Mouse (Mus musculus) embryonic stem cell, embryonic (primary cell): ENCODE measurements around the gene Carns1.

ENCODE experiments used
- CTCF ChIA-PET, 4 experiments: fragments of 300-600 bp in 2 of 4; fragments of 350-600 bp in 2 of 4; sonication (Branson Sonifier 250); formaldehyde crosslinking; loops; one replicate each; lab custom pipeline; 2022; ENCODE audit warnings: inconsistent platforms in 2 of 4; lab: Charles Lee
- POLR2A ChIA-PET, 4 experiments: fragments of 300-600 bp in 2 of 4; fragments of 350-600 bp in 2 of 4; sonication (Branson Sonifier 250); formaldehyde crosslinking; loops; one replicate each; lab custom pipeline; 2022; ENCODE audit warnings: antibody characterized with exemption in 4 of 4, inconsistent platforms in 1 of 4; lab: Charles Lee

Gene Carns1

DNA sequence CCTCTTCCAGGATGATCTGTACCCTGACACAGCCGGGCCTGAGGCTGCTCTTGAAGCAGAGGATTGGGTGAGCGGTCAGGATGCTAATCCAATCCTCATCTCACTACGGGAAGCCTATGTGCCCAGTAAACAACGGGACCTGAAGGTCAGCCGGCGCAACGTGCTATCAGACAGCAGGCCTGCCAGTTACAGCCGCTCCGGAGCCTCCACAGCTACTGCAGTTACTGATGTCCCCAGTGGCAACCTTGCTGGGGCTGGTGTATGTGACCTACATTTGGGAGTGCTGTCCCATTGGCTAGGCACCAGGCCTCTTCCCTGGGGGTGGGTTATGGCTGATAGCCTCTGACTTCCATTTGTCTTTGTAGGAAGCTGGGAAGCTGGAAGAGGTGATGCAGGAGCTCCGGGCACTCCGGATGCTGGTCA lies 22.0 kb downstream of the Carns1 start, which contains the start of gene Ptprcap:
Ptprcap (plus strand) TSS at position 373 of the 423 bp plus-strand sequence.
- ChIA-PET POLR2A (interaction anchor here (0.7 to 4.1 kb wide), 15 partner anchors 8 to 111 kb away, joined by 3 to 20 read pairs (median 6); partner anchors contain the start of genes Rps6kb2 (in 3 of the 4), Cdk2ap2 (in 1 of the 4), Ppp1ca (in 1 of the 4) and Rad9a (in 1 of the 4)), CTCF (interaction anchor here in 1 of 4 experiments (0.7 kb wide), 2 partner anchors 15 to 39 kb away, joined by 3 to 4 read pairs; no protein-coding TSS in a partner anchor)

DNA sequence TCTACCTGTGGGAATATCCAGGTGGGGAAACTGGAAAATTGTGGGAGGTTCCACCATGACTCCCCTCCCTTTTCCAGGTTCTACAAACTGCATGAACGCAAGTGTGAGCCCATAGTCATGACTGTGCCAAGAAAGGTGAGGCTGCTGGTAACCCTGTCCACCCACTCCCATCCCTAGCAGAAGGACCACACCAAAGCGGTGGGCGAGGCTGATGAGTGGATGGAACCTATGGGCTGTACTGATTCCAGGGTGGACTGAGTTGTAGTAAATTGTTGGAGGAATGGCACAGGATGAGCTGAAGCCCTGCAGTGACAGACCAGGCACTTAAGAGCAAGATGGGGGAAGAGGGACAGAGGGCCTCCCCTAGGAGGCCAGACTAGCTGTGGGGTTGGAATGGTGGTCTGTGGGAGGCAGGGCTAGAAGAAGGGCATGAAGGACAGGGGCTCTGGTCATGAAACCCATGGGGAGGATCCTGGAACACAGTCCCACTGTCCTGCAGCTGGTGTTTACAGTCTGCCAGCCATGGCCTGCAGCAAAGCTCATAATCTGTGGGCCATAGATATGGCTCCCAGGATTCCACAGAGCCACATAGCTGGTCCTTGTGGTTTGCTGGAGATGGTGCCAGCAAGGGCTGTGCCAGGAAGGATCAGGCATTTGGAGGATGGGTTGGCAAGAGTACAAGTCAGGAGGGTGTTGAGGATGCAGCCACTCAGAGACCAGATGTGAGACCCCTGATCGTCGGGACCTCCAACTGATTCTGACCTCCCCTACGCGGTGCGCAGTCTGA lies 22.6 kb downstream of the Carns1 start:
- CTCF ChIA-PET = interaction anchor here in 2 of 4 experiments (0.6 to 0.7 kb wide), 2 partner anchors 14 to 101 kb away, joined by 3 to 4 read pairs; no protein-coding TSS in a partner anchor
- POLR2A ChIA-PET = interaction anchor here (0.5 to 4.1 kb wide), 21 partner anchors 10 to 315 kb away, joined by 3 to 17 read pairs (median 4); partner anchors contain the start of genes Rps6kb2 (in 3 of the 4), Aip (in 1 of the 4), Ppp1ca (in 1 of the 4) and Rad9a (in 1 of the 4)

DNA sequence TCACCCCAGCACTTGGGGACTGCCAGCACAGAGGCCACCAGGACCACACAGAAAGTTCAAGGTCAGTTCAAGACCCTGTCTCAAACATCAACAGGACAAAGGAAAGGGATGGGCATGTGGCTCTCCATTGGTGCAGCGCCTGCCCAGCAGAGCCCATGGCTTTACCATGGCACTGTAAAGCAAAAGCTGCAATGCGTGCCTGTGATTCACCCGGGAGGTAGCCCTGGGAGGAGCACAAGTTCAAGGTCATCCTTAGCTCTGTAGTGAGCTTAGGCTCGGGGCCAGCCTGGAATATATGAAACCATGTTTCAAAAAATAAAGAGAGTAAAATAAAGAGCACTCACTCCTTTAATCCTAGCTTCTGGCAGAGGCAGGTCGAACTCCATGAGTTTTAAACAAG lies 23.4 kb downstream of the Carns1 start:
- ChIA-PET POLR2A (interaction anchor here in 3 of 4 experiments (0.5 to 2.8 kb wide), 18 partner anchors 8 to 315 kb away, joined by 3 to 15 read pairs (median 4); partner anchors contain the start of genes Rps6kb2 (in 3 of the 3) and Aip (in 1 of the 3)), CTCF (interaction anchor here in 1 of 4 experiments (0.6 kb wide), 1 partner anchor 100 kb away, joined by 3 read pairs; no protein-coding TSS in a partner anchor)

DNA sequence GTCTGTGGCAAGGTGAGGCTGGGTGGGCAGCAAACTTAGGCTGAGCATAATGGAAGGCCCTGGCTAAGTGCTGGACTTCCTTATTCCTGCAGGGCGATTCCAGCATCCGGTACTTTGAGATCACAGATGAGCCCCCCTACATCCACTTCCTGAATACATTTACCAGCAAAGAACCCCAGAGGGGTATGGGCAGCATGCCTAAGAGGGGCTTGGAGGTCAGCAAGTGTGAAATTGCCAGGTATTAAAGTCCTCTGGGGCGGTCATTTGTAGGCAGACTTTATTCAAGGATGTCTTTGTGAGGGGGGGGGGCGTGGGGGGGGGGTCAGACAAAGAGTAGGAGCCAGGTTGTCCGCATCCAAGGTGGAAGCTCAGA lies 23.8 kb downstream of the Carns1 start:
- ChIA-PET POLR2A (interaction anchor here in 3 of 4 experiments (0.6 to 2.8 kb wide), 21 partner anchors 8 to 55 kb away, joined by 3 to 15 read pairs (median 4); partner anchors contain the start of genes Rps6kb2 (in 3 of the 3), Aip (in 1 of the 3) and Cdk2ap2 (in 1 of the 3)), CTCF (no interaction called here)

DNA sequence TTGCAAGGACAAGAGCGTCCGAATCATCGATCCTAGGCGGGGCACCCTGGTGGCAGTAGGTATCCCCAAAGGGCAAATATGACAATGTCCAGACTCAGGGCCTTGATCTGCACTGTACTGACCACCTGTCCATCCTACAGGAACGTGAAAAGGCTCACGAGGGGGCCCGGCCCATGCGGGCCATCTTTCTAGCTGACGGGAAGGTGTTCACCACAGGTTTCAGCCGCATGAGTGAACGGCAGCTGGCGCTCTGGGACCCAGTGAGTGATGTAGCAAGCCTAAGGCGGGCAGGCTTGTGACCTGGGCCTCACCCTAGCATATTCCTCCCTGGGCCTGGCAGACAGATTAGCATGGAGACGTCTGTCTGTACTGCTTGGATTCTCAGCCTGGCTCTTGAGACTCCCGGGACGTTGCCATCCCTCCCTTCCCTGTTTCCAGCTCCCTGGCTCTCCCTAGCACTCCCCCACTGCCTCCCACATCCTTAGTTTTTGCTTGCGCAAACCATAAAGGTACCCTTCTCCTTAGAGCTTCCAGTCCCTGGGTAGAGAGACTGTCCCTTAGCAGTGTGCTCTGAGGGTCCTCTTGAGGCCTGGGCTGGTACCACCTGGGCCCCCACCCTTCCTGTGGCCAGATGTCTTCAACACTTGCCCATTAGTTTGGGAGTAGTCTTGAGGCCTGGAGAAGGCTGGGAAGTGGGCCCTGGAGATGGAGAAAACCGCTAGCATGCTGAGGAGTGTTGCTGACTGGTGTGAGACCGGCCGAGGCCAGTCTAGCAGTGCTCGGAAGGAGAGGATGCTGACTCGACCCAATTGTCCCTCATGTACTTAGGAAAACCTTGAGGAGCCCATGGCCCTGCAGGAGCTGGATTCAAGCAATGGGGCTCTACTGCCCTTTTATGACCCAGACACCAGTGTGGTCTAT lies 24.5 kb downstream of the Carns1 start:
- CTCF ChIA-PET = no interaction called here
- POLR2A ChIA-PET = interaction anchor here in 3 of 4 experiments (0.5 to 2.8 kb wide), 25 partner anchors 9 to 96 kb away, joined by 3 to 15 read pairs (median 3); partner anchors contain the start of genes Ppp1ca (in 2 of the 3), Rad9a (in 2 of the 3), Rps6kb2 (in 2 of the 3) and Aip (in 1 of the 3)

DNA sequence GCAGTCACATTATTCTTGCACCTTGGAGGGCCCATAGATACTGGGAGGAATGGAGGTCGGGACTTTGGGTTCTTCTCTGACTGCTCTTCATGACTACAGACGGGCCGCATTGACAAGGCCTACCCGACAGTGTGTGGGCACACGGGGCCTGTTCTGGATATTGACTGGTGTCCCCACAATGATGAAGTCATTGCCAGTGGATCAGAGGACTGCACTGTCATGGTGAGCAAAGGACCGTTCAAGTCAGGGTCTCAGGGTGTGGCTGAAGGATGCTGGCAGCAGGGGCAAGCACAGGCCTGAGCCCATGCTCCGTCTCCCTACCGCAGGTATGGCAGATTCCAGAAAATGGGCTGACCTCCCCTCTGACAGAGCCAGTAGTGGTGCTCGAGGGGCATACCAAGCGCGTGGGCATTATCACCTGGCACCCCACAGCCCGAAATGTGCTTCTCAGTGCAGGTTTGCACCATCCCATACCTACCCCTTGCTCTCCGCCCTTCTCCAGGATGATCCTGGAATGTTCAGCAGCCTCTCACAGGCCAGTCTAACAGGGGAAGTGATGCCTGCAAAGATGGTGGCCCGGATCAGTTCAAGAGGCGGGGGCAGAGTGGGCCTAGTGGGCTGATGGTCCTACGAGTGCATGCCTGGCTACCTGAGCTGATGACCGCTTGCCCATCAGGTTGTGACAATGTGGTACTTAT lies 25.4 kb downstream of the Carns1 start:
- CTCF ChIA-PET = no interaction called here
- POLR2A ChIA-PET = interaction anchor here in 3 of 4 experiments (0.5 to 2.8 kb wide), 17 partner anchors 8 to 95 kb away, joined by 3 to 15 read pairs (median 4); partner anchors contain the start of genes Cdk2ap2 (in 2 of the 3), Ppp1ca (in 2 of the 3), Rad9a (in 2 of the 3) and Rps6kb2 (in 2 of the 3)

DNA sequence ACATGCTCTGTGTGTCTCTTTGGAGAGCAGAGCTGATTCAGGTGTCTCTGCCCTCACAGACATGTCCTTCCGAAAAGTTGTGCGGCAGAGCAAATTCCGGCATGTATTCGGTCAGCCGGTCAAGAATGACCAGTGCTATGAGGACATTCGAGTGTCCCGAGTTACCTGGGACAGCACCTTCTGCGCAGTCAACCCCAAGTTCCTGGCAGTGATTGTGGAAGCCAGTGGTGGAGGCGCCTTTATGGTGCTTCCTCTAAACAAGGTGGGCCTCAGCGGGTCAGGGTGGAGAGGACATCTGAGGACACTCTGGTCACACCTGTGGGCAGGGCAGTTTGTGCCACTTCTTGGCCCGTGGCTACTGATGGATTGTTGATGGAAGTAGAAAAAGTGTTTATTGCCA lies 26.0 kb downstream of the Carns1 start:
- CTCF ChIA-PET = no interaction called here
- POLR2A ChIA-PET = interaction anchor here in 3 of 4 experiments (0.6 to 1.2 kb wide), 11 partner anchors 13 to 203 kb away, joined by 3 to 8 read pairs (median 4); partner anchors contain the start of genes Rps6kb2 (in 2 of the 3) and Cdk2ap2 (in 1 of the 3)

DNA sequence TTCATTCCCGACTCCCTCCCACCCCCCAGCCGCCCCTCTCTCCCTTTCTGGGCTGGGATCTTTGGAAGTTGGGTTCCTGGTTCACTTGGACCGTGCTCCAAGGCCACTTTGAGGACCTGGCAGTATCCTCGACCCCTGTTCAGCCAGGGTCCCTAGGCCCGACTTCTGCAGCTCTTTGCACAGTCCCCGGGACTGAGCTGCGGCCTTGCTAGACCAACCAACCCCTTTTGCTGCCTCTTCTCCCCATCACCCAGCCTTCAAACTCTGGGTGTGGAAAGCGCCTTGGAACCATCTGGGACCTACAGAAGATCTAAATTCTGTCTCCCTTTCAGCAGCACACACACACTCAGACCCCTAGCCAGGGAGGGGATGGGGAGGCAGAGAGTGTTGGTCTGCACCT lies 26.5 kb downstream of the Carns1 start:
- CTCF ChIA-PET = no interaction called here
- POLR2A ChIA-PET = interaction anchor here in 3 of 4 experiments (0.6 to 1.2 kb wide), 13 partner anchors 13 to 203 kb away, joined by 3 to 8 read pairs (median 3); partner anchors contain the start of genes Rps6kb2 (in 2 of the 3) and Cdk2ap2 (in 1 of the 3)

DNA sequence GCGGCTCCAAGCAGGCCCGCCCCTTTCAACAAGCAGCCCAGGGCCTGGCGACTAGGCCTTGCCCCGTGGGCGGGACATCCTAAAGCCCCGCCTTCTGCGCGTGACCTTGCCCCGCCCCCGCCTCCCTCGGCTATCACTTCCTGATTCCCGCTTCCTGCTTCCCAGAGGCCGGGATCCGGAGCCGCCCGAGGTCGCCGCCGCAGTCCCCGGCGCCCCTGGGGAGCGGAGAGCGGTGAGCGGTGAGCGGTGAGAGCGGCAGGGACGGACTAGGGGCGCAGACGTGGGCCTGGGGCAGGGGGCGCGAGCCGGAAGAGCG lies 26.8 kb downstream of the Carns1 start, which contains the start of gene Coro1b:
Coro1b (plus strand) TSS at position 129 of the 316 bp plus-strand sequence.
- ChIA-PET POLR2A (interaction anchor here in 3 of 4 experiments (0.6 to 1.2 kb wide), 12 partner anchors 14 to 202 kb away, joined by 3 to 8 read pairs (median 4); partner anchors contain the start of genes Rps6kb2 (in 2 of the 3) and Cdk2ap2 (in 1 of the 3)), CTCF (no interaction called here)

DNA sequence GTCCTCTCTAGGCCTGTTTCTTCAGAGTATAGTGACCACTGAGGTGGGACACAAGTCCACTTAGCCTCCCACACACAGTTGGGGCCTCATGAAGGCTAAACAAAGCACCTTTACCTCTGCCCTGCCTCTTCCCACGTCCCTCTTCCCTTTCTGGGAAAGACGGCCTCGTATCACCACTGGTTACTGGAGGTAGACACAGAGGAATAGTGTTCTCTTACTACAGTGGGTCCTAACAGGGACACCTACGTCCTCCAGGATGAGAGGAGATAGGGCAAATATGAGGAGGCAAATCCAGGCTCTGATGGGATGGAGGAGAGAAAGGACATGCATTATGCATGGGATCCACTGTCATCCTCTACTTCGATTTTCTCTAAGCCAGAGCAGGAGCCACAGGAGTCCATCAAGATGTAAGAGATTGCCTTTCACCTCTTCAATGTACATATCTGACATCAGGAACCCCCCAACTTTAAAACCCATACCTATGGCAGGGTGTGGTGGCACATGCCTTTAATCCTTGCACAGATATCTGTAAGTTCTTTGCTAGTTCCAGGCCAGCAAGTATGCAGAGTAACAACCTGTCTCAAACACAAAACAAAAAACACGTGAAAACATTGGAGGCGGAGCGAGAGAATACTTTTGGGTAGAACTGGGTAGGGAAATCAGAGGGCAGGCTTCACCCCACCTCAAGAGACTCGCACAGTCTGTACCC lies 27.3 kb downstream of the Carns1 start:
- ChIA-PET CTCF (interaction anchor here in 1 of 4 experiments (1.1 kb wide), 1 partner anchor 59 kb away, joined by 3 read pairs; no protein-coding TSS in a partner anchor), POLR2A (interaction anchor here in 3 of 4 experiments (0.6 to 1.9 kb wide), 15 partner anchors 8 to 53 kb away, joined by 3 to 7 read pairs (median 4); partner anchors contain the start of genes Cdk2ap2 (in 2 of the 3) and Ppp1ca (in 2 of the 3))

DNA sequence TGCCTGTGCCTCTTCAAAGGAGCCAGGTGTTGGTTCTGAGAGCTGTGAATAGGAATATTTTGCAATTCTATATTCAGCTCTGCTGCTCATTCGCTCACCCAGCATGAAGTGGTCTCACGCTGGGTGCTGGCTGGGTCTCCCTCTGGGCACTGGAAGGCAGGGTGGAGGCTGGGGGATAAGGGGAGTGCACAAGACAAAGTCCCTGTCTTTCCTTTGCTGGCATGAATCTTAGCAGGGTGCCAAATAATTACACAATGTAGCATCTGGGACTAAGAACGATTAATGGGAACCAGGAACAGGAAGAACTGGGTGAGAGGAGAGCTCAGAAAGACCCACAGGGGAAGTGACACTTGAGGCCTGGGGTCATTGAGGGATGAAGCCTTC lies 28.3 kb downstream of the Carns1 start:
- POLR2A ChIA-PET = interaction anchor here (0.6 to 1.9 kb wide), 15 partner anchors 9 to 100 kb away, joined by 3 to 7 read pairs (median 4); partner anchors contain the start of genes Cdk2ap2 (in 2 of the 4) and Ppp1ca (in 2 of the 4)
- CTCF ChIA-PET = interaction anchor here in 3 of 4 experiments (0.6 to 1.1 kb wide), 3 partner anchors 22 to 428 kb away, joined by 3 read pairs; no protein-coding TSS in a partner anchor

DNA sequence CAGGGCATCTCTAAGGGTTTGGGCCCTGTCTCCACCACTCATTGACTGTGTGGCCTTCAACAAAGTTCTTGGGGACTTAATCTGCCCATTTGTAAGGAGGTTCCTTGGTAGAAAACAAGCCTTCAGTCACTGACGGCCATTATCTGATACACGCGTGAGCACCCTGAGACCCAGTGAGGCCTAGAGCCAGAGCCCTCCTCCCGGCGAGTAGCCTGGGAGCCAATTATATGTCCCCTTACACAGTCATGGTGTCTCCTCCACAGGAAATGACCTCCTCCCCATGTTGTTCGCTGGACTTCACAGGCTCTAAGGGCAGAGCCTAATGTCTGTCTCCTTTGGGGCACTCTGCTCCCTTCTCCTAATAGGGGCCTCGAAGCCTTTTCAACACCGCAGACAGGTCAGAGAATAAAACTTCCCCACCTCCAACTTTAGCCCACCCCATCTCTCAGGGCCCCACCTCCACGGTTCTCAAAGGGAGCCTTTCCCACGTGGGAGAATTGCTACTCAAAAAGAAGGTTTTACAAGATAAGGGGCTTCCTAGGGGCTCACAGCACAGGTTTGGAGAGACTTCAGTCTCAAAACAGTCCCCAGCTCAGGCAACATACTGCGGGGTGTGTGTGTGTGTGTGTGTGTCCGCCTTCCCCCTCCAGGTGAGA lies 28.8 kb downstream of the Carns1 start:
- CTCF ChIA-PET = interaction anchor here in 3 of 4 experiments (0.6 to 1.1 kb wide), 3 partner anchors 21 to 428 kb away, joined by 3 read pairs; no protein-coding TSS in a partner anchor
- POLR2A ChIA-PET = interaction anchor here in 3 of 4 experiments (0.6 to 1.9 kb wide), 12 partner anchors 8 to 49 kb away, joined by 3 to 7 read pairs (median 5); partner anchors contain the start of genes Cdk2ap2 (in 2 of the 3) and Ppp1ca (in 2 of the 3)

DNA sequence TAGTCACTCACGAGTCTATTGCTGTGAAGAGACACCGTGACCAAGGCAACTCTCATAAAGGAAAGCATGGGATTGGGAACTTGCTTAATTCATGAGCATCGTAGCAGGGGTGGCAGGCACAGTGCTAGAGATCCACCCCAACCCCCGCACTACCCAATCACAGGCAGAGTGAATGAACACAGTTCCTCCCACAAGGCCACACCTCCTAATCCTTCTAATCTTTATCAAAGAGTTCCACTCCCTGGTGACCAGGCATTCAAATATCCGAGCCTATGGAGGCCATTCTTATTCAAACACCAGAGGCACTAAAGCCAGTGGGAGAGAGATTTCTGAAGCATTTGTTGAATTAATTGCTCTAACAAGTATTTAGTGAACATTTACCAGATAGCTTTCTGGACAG lies 29.3 kb downstream of the Carns1 start:
- POLR2A ChIA-PET = interaction anchor here in 3 of 4 experiments (0.5 to 1.9 kb wide), 5 partner anchors 11 to 49 kb away, joined by 3 to 5 read pairs (median 5); partner anchors contain the start of genes Aip (in 1 of the 3) and Cdk2ap2 (in 1 of the 3)
- CTCF ChIA-PET = no interaction called here

DNA sequence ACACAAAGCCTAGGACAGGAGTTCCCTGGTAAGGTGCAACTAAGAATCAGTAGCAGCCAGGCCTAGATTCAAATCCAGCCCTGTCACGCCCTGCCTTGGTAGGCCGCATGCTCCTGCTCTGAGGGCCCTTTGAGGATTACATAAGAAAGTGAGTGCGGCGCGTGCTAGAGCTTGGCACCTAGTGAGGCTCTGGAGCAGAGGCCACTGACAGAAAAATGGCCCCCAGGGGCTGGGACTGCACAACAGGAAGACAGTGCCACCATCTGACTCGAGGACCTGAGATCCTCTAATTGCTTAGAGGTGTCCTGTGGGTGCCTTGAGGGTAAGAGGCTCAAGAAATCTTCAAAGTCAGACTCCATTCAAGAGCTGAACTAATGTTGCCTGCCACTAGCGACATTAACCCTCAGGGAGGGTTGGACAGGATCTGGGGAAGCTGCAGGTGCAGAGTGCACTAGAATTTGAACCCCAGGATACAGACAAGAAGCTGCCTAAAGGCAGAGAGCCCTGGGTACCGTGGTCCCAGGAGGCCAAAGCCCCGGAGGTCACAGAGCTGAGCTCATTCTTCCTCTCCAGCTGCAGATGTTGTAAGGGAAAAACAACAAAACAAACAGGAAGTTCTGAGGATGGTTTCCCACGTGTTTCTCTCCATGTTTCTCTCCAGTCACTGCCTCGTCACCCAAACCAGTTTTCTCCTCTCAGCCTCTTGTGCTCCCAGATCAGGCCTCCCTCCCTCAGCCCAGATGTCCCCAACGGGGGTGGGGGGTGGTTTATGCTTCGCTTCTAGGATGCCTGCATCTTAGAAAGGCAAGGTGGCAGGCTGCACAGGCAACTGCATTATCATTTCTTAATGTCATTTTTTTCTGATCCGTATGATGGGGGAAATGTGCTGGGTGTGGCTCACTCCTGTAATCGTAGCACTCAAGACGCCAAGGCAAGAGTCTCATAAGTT lies 30.5 kb downstream of the Carns1 start:
- ChIA-PET POLR2A (interaction anchor here in 2 of 4 experiments (0.6 to 1.7 kb wide), 11 partner anchors 9 to 89 kb away, joined by 3 to 5 read pairs (median 3); partner anchors contain the start of genes Aip (in 1 of the 2), Carns1 (in 1 of the 2), Cdk2ap2 (in 1 of the 2) and Ptprcap (in 1 of the 2)), CTCF (interaction anchor here in 2 of 4 experiments (0.6 to 0.8 kb wide), 2 partner anchors 84 to 176 kb away, joined by 3 read pairs; no protein-coding TSS in a partner anchor)
